Mouse (Mus musculus): ENCODE measurements around the gene Zbtb38. TPM values are rescaled to one million over a fixed set of nuclear protein-coding genes. Genes with fewer than 3 reads are reported as not detected.

Zbtb38 gene
- polyA plus RNA-seq (2012; ENCODE audit: low replicate concordance): 2.3 and 2.6 TPM in 2 replicates

DNA sequence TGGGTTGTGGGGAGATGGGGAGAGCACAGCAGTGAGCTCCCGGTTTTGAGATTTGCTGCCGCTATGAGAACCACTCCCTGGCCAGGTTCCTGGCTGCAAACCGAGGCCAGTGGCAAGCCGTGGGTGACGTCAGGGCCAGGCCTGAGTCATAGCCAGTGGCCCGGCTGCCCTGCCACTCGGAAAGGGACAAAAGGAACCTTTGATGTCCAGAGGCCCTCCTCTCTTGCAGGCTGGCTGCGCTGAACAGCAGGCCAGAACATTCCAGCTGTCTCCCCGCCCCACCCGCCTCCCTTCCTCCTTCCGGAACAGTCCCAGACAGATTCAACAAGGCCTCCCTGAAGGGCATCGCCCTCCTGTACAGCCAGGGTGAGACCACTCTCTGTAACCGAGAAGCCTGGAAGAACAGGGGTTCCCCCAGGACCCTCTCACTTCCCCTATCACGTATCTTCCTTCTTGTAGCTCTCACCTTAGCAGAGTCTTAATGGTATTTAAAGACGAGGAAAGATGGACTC is at the start of gene Zbtb38:
Gene Zbtb38, minus strand, starts transcription at position 229 of the 512 bp plus-strand sequence.

Other genes starting within 250 kb of the Zbtb38 start
- 0.15 TPM in 1 of 2 replicates, not detected in the other for gene Gm28729, start 227.6 kb downstream of the Zbtb38 start, polyA plus RNA-seq (2012; ENCODE audit: low replicate concordance)
- 0.56 and 0.59 TPM in 2 replicates for gene Rasa2, start 121.2 kb downstream of the Zbtb38 start, polyA plus RNA-seq (2012; ENCODE audit: low replicate concordance)
- 0.18 and 0.30 TPM in 2 replicates for gene Pxylp1, start 139.8 kb upstream of the Zbtb38 start, polyA plus RNA-seq (2012; ENCODE audit: low replicate concordance)

Data from leukemia stem cell, adult 10-12 weeks (primary cell).